Mouse (Mus musculus) layer of hippocampus, postnatal 10 days (tissue): ENCODE results near the gene Tfeb. TPM values are rescaled to one million over a fixed set of nuclear protein-coding genes. Genes with fewer than 3 reads are reported as not detected.
A peak's percentile ranks its signal among the peaks of the same experiment; 100 is the strongest.

Experiments used
- DNase-seq, 2 experiments: peaks; one replicate each; pipeline ENCODE4 v3.0.0; 2021; ENCODE audit warnings: low spot score in 2 of 2
- total RNA-seq, 2 experiments: library from RNA; stranded (reverse); gene quantifications; 2 replicates each; pipeline ENCODE4 v1.2.3; 2021

Gene Tfeb
- total RNA-seq, 2 experiments from 2014 or later, result 8.4 to 12.7 TPM

DNA sequence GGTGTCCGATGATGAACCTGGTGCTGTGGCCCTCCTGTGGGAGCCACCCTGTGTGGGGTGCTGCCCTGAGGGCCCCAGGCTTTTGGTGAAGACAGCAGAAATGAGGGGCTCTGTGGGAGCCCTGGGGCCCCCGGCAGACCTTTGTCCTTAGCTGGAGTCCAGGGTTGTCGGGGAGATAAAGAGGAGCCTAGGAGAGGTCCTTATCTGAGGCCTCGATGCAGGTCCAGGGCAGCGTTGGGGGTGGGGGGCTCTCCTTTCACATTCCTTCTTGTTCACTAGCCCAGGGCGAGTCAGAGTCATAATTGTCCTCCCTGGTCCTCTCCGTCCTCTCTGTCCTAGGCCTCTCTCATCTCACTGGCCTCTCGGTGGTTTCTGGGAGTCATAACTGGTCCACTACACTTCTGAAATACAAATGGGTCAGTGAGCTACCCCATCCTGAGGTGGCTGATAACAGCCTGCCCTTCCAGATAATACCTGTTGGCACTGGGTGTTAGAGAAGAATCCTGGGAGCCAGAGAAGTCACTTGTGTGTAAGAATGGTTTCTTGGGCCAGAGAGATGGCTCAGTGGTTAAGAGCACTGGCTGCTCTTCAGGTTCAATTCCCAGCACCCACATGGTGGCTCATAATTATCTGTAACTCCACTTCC, 16.4 kb downstream of the Tfeb start:
- no peak for DNase-seq

DNA sequence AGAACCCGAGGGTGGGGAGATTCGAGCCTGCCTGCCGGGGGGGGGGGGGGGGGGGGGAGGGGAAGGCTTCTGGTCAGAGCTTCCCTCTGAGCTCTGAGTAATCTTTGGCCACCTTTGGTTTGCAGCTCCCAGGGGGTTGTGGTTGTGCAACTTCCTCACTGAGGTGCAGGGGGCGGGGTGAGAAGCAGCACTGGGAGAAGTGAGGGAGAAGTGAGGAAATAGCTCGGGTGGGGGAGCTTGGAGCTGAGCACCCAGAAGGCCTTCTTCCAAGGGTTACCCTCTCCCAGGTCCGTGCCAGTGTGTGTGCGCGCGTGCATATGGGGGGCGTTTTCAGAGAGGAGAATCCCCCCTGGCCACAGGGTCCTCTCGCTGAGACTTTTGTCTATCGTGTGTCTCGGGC, 17.4 kb downstream of the Tfeb start:
- no peak for DNase-seq

GRCm38 (mm10) chr17:47756366-47756765, 19.5 kb downstream of the Tfeb start:
- DNase-seq, result no peak

DNA sequence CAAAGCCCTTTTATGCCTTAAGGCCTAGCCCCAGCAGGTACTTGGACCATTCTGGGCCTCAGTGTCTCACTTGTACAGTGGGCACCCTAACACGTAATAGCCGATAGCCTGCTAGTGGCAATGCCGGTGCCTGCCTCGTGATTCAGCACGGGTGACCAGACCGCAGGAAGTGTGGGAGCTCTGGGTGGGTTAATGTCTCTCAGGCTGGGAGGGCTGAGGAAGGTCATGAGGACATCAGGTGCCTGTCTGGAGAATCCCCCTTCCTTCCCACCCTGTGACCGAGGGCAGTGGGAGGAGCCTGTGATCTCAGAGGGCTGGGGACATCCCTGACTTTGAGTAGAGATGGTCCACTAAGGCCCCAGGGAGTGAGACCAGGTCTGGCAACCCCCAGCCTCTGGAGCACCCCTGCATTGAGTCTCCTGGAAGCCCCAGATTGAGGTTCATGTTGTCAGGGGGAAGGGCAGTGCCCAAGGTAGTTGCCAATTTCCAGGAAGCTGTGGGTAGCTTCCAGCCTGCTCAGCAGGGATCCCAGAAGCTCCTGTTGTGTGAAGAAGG, 20.3 kb downstream of the Tfeb start:
- no peak for DNase-seq

GRCm38 (mm10) chr17:47759702-47760410, 23.0 kb downstream of the Tfeb start:
- DNase-seq, result no peak

DNA sequence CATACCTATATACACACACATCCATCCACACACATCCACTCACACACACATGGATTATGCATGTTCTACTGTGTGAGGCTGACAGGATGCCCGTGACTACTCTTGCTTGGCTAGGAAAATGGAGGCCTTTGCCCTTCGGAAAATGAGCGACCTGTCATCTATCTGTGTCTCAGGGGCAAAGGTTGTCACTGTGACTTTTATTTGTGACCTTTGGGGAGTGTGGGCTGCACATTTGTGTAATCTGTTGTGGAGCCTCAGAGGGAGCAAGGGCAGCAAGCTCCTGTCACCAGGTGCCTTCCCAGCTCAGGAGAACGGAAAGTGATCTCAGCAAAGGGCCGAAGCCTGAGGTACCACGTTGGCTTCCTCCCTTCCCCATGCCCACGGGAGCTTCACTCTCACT, 25.2 kb downstream of the Tfeb start:
- DNase-seq, result no peak

GRCm38 (mm10) chr17:47762518-47763340, 25.9 kb downstream of the Tfeb start:
- peak; percentile 80 to 84 for DNase-seq

- DNase-seq, result no peak
Observed at GRCm38 (mm10) chr17:47765986-47766385, 29.2 kb downstream of the Tfeb start.

DNA sequence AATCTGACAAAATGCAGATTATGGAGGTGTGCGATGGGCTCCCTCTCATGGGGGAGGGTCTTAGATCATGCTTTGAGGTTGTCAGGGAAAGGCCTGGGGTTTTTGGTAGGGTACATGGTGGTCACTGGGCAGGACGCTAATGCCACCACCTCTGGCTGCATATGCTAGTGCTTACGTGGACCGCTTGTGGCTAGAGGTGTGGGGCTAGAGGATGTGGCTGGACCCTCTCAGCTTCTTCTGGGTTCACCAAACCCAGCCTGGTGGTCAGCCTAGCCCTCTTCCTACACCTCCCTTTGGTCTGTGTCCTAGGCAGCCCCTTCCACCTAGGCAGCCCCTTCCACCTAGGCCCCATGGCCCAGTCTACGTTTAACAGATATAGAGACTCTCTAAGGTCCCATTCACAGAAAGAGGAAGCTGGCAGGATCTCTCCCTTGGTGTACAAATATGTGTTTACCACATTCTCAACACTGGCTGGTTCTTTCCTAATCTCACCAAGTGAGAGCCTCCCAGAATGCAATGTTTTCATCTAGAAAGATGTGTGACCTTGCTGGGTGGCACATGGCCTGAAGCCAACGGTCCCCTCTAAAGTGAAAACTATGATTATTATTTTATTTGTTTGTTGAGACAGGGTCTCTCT, 29.7 kb downstream of the Tfeb start:
- DNase-seq, result no peak

GRCm38 (mm10) chr17:47767081-47767455, 30.2 kb downstream of the Tfeb start:
- DNase-seq, result no peak

- no peak for DNase-seq
Observed at GRCm38 (mm10) chr17:47767456-47768141, 30.8 kb downstream of the Tfeb start.

- peak; percentile 36 to 49 for DNase-seq
Observed at GRCm38 (mm10) chr17:47768707-47769276, 32.0 kb downstream of the Tfeb start.

DNA sequence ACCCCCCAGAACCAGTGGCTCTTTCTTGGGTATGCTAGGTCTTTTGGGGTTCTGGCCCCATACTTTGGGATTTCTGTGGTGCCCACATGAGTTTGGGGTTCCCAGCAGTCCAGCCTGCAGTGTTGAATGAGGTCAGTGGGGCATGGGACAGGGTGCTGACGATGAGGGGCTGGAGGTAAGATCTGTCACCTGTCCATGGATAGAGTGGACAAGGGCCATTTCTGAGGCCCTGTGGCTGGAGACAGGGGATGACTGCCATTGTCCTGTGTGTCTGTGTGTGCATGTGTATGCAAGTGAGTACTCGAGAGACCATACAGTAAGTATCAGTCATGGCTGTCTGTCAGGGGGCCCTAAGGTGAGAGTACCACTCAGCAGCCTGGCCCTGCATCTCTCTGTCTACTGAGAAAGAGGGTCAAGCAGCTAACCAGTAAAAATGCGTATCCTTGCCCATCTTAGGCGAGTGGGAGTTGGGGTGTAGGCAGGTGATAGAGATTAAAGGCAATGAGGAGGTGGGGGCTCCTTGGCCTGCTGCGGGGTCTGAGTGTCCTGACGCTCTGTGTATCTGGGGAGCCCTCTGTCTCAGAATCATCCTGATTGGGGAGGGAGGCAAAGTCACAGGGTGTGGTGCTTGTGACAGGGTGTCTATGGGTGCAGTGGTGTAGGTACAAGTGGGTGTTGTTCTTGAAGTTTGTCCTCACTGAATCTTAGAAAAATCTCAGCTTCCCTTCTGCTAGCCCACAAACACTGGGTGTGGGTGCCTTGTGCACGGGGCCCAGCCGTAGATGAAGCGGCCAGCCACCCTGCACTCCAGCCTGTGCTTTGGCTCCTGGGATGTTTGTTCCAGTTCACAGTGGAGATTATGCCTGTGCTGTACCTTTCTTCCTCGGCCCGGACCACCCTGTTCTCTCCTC, 32.8 kb downstream of the Tfeb start:
- DNase-seq, result no peak

DNA sequence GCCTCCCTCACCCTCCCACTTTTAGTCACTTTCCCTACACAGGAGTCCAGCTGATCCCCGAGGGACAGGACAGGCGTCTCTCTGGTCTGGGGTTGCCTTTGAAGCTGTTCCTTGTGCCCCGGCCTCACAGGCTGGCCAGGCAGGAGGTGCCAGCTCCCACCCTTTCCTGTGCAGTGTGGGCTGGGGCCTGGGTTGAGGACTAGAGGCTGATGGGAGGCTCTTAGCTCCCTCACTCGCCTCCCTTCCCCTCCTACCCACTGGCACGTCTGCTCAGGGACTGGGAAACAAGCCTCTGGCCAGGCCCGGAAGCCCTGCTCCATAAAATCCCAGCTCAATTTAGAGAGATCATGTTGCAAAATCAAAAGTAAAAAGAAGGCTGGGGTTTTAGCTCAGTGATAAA, 36.8 kb downstream of the Tfeb start:
- no peak for DNase-seq

- DNase-seq, result no peak
Observed at GRCm38 (mm10) chr17:47777141-47777540, 40.3 kb downstream of the Tfeb start.

DNA sequence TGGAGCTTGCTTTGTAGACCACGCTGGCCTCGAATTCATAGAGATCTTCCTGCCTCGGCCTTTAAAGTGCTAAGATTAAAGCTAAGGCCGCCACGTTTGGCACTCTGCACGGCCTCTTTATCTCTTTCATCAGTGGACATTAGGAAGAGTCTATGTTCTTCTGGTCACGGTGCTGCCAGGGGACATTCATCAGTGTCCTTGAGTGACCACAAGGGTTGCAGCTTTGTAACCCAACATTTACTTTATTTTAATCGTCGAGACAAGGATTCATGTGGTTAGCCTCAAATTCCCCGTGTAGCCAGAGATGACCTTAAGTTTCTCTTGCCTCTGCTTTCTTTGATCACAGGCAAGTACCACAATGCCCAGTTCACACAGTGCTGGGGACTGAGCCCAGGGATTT, 43.6 kb downstream of the Tfeb start:
- DNase-seq, result no peak

DNA sequence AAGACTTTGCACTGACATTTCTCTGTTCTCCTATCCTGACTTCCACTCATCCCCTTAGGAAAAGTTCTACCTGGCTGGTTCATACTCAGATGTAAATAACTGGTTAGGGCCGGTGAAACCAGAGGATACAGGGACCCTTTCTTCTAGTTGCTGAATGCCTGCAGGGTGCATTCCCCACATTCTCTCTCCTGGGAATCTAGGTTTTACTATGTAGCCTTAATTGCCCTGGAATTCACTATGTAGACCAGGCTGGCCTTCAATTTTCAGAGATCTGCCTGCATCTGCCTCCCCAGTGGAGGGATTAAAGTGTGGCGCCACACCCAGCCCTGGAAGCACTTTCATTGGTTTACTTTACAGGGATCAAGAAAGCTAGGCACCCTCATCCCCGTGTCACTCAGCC, 45.7 kb downstream of the Tfeb start:
- DNase-seq, result no peak

- DNase-seq, result no peak
Observed at GRCm38 (mm10) chr17:47783445-47784223, 46.8 kb downstream of the Tfeb start.

- no peak for DNase-seq
Observed at GRCm38 (mm10) chr17:47784411-47784810, 47.6 kb downstream of the Tfeb start.
